Mouse (Mus musculus) erythroblast, embryonic 14.5 days (primary cell): ENCODE data around the gene Sncb. TPM values are rescaled to one million over a fixed set of nuclear protein-coding genes. Genes with fewer than 3 reads are reported as not detected.

Experiments used
- H3K27me3 ChIP-seq: 2 replicates; pipeline ENCODE4 v1.6.1; 2012; ENCODE audit warnings: inconsistent platforms; ENCODE audit not compliant: control insufficient read depth
- H3K36me3 ChIP-seq: 2 replicates; pipeline ENCODE4 v1.6.1; 2012; ENCODE audit warnings: mild to moderate bottlenecking, inconsistent platforms; ENCODE audit not compliant: control insufficient read depth
- H3K4me1 ChIP-seq: 2 replicates; pipeline ENCODE4 v1.6.1; 2012; ENCODE audit warnings: inconsistent platforms; ENCODE audit not compliant: control insufficient read depth
- H3K4me3 ChIP-seq: replicated peaks from 2 replicates; pipeline ENCODE3; 2012; ENCODE audit warnings: moderate library complexity, mild to moderate bottlenecking, inconsistent platforms
- H3K9me3 ChIP-seq: 2 replicates; pipeline ENCODE4 v1.6.1; 2012; ENCODE audit warnings: low read length, inconsistent platforms, mixed read lengths; ENCODE audit not compliant: control insufficient read depth
- GATA1 ChIP-seq: IDR thresholded peaks from 2 replicates; pipeline ENCODE4 v1.6.1; 2012; ENCODE audit warnings: low read length, inconsistent platforms, mixed read lengths
- TAL1 ChIP-seq: IDR thresholded peaks from 3 replicates; pipeline ENCODE4 v1.6.1; 2012; ENCODE audit warnings: low read length, inconsistent platforms, mixed read lengths
- polyA plus RNA-seq: library from polyadenylated mRNA; stranded (reverse); fragments of >175 nt; gene quantifications from 2 replicates; pipeline ENCODE4 v1.2.3, GENCODE M21; 2012

Gene Sncb
- polyA plus RNA-seq, 1 experiment, result not detected

DNA sequence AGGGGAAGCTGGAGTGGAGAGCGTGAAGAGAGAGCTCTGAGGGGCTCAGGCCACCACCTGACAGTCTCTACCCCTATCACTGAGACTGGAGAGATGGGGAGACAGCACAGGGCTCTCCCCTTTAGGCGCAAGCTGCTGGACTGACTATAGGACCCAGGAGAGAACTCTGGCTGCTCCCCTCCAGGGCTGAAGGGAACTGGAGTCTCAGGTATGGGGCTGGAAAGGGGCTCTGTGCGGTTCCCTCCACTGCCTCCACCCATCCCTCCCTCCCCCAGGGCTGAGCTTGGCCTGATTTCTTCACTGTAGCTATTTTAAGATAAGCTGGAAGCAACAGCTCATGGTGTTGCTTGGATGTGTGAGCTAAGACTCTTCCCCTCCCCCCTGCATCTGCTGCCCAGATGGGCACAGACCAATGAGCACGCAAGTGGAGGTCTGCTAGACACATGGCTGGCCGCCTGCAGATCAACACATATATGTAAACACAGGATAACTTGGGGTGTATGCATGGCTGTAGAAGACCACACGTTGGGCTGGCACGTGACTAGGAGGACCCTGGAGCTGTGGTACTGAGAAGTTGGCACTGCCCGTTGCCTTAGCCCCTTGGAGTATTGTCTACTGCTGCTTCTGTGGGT is 6.1 kb downstream of the Sncb start:
- no peak overlapping the region for H3K4me3 ChIP-seq
- TF ChIP-seq TAL1 (no peak), GATA1 (no peak)
- H3K27me3 ChIP-seq, result peaks cover 52% of the 10 kb centered on the region
- no peaks in the 10 kb centered on the region for H3K9me3 ChIP-seq
- H3K4me1 ChIP-seq, result peaks cover 6% of the 10 kb centered on the region
- no peaks in the 10 kb centered on the region for H3K36me3 ChIP-seq

DNA sequence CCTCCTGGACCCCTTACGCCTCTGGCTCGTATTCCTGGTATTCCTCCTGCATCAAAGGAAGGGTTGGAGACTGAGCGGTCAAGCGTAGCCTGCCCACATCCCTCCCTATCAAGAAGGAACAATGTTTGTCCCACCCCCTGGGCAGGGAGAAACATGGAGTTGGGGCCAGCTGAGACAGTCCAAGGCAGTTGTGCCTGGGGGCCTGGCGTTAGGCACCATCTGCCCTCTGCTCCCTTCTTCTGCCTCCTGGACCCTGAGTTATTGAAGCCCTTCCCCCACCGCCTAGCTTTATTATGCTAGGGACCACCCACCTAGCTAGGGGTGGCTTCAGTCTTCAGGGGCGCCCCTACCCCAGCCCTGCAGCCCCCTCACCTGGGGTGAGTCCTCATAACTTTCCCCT is 6.9 kb downstream of the Sncb start:
- H3K4me1 ChIP-seq, result peaks cover 6% of the 10 kb centered on the region
- H3K36me3 ChIP-seq, result no peaks in the 10 kb centered on the region
- TF ChIP-seq TAL1 (no peak), GATA1 (no peak)
- no peak overlapping the region for H3K4me3 ChIP-seq
- no peaks in the 10 kb centered on the region for H3K9me3 ChIP-seq
- H3K27me3 ChIP-seq, result peaks cover 46% of the 10 kb centered on the region

GRCm38 (mm10) chr13:54758756-54759470 is 7.5 kb downstream of the Sncb start:
- Histone ChIP-seq H3K4me1 (peaks cover 6% of the 10 kb centered on the region), H3K36me3 (no peaks in the 10 kb centered on the region), H3K9me3 (no peaks in the 10 kb centered on the region), H3K27me3 (peaks cover 40% of the 10 kb centered on the region), H3K4me3 (no peak overlapping the region)
- TF ChIP-seq TAL1 (no peak), GATA1 (no peak)

- H3K4me1 ChIP-seq, result peaks cover 6% of the 10 kb centered on the region
- H3K27me3 ChIP-seq, result peaks cover 34% of the 10 kb centered on the region
- TF ChIP-seq TAL1 (no peak), GATA1 (no peak)
- no peaks in the 10 kb centered on the region for H3K9me3 ChIP-seq
- H3K4me3 ChIP-seq, result peak overlapping the region; percentile 16
- no peaks in the 10 kb centered on the region for H3K36me3 ChIP-seq
Measured at GRCm38 (mm10) chr13:54758045-54758755, 8.2 kb downstream of the Sncb start.

GRCm38 (mm10) chr13:54757093-54757830 is 9.1 kb downstream of the Sncb start:
- Histone ChIP-seq H3K27me3 (peaks cover 32% of the 10 kb centered on the region), H3K36me3 (no peaks in the 10 kb centered on the region), H3K4me3 (no peak overlapping the region), H3K4me1 (peaks cover 6% of the 10 kb centered on the region), H3K9me3 (no peaks in the 10 kb centered on the region)
- TF ChIP-seq TAL1, result no peak
- TF ChIP-seq GATA1, result no peak

GRCm38 (mm10) chr13:54756156-54756712 is 10.2 kb downstream of the Sncb start:
- peaks cover 38% of the 10 kb centered on the region for H3K27me3 ChIP-seq
- peaks cover 6% of the 10 kb centered on the region for H3K4me1 ChIP-seq
- H3K36me3 ChIP-seq, result no peaks in the 10 kb centered on the region
- no peak overlapping the region for H3K4me3 ChIP-seq
- H3K9me3 ChIP-seq, result no peaks in the 10 kb centered on the region
- TF ChIP-seq GATA1 (no peak), TAL1 (no peak)

- H3K27me3 ChIP-seq, result peaks cover 45% of the 10 kb centered on the region
- H3K36me3 ChIP-seq, result no peaks in the 10 kb centered on the region
- peaks cover 6% of the 10 kb centered on the region for H3K4me1 ChIP-seq
- no peak for TF ChIP-seq GATA1
- TF ChIP-seq TAL1, result no peak
- H3K4me3 ChIP-seq, result no peak overlapping the region
- no peaks in the 10 kb centered on the region for H3K9me3 ChIP-seq
Measured at GRCm38 (mm10) chr13:54755201-54755830, 11.1 kb downstream of the Sncb start.
